Mouse (Mus musculus): ENCODE data around the gene Hspg2. TPM values are rescaled to one million over a fixed set of nuclear protein-coding genes. Genes with fewer than 3 reads are reported as not detected.
A peak's percentile ranks its signal among the peaks of the same experiment; 100 is the strongest.

The Hspg2 gene
- polyA plus RNA-seq, 1 experiment from 2014 or later = 58.1 TPM

DNA sequence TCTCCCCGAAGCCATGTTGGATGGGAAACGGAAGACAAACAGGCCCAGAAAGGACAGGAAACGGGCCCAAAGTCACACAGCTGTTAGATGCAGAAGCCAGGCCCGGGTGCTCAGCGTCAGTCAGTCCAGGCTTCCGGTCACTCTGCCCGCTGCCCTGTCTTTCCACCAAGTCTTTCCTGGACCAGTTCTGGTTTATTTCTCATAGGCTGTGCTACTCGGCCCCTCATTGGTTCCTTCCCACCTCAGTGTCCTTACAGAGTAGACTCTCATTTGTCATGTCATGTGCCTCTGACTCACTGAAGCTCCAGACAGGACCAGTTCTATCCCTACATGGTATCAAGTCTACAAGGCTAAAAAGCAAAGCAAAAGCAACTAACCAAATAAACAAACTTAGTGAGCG, 41.0 kb downstream of the Hspg2 start:
- DNase-seq (no peak), ATAC-seq (ENCODE audit: insufficient read depth) (no peak)
- Histone ChIP-seq H3K9me3 (ENCODE audit: low read depth, low read length) (no peaks in the 10 kb centered on the region), H3K4me1 (ENCODE audit: insufficient read depth) (no peaks in the 10 kb centered on the region), H3K27ac (ENCODE audit: low read depth) (0 out of 2 replicates have a peak overlapping the region, but pooled peaks have one; percentile 36), H3K4me2 (no peak overlapping the region), H3K27me3 (ENCODE audit: insufficient read depth, low read length) (no peaks in the 10 kb centered on the region), H3K4me3 (ENCODE audit: low read depth, low read length) (no peak overlapping the region), H3K36me3 (ENCODE audit: insufficient read depth) (peaks cover 70% of the 10 kb centered on the region), H3K9ac (no peak overlapping the region)
- TF ChIP-seq CTCF (IDR thresholded peaks at IDR 0.05; ENCODE audit: low read depth) = no peak
- WGBS = 74% methylated on average over 9 of the region's 9 CpGs

DNA sequence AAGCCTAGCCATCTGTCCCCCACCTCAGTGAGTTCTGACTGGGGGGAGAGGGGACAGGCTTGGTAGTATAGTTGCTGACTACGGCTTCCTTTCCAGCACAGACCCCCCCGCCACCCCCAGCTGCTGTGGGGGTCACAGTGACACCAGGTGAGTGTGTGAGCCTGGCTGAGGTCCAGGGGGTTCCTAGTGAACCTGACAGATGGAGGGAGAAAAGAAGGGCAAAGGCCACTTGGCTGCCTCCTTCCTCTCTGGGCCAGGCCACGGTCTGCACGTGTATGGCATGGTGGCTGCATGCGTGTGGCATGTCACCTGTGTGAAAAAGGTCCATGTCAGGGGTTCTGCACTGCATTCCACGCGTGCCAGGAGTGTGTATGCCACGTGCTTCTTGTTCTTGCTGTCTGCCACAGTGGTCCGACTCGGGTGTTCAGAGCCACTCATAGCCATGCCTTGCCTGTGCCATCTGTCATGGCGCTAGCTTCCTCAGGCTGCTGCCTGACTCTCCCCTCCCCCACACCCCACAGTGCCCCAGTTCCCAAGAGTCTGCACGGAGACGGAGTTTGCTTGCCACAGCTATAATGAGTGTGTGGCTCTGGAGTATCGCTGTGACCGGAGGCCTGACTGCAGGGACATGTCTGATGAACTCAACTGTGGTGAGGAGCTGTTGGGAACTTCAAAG, 41.6 kb downstream of the Hspg2 start:
- Histone ChIP-seq H3K36me3 (ENCODE audit: insufficient read depth) (peaks cover 73% of the 10 kb centered on the region), H3K9ac (no peak overlapping the region), H3K27ac (ENCODE audit: low read depth) (no peak overlapping the region), H3K4me2 (no peak overlapping the region), H3K4me3 (ENCODE audit: low read depth, low read length) (no peak overlapping the region), H3K9me3 (ENCODE audit: low read depth, low read length) (no peaks in the 10 kb centered on the region), H3K4me1 (ENCODE audit: insufficient read depth) (no peaks in the 10 kb centered on the region), H3K27me3 (ENCODE audit: insufficient read depth, low read length) (no peaks in the 10 kb centered on the region)
- WGBS = 89% methylated on average over 15 of the region's 15 CpGs
- no peak for TF ChIP-seq CTCF (IDR thresholded peaks at IDR 0.05; ENCODE audit: low read depth)
- ATAC-seq (ENCODE audit: insufficient read depth) (no peak), DNase-seq (no peak)

- ATAC-seq (ENCODE audit: insufficient read depth) = no peak
- Histone ChIP-seq H3K9ac (no peak overlapping the region), H3K4me2 (no peak overlapping the region), H3K4me3 (ENCODE audit: low read depth, low read length) (no peak overlapping the region), H3K36me3 (ENCODE audit: insufficient read depth) (peaks cover 91% of the 10 kb centered on the region), H3K27ac (ENCODE audit: low read depth) (no peak overlapping the region), H3K27me3 (ENCODE audit: insufficient read depth, low read length) (no peaks in the 10 kb centered on the region), H3K9me3 (ENCODE audit: low read depth, low read length) (no peaks in the 10 kb centered on the region), H3K4me1 (ENCODE audit: insufficient read depth) (no peaks in the 10 kb centered on the region)
- 77% methylated on average over 6 of the region's 6 CpGs for WGBS
- no peak for DNase-seq
- TF ChIP-seq CTCF (IDR thresholded peaks at IDR 0.05; ENCODE audit: low read depth) = no peak
Observed at GRCm38 (mm10) chr4:137512897-137513296, 44.3 kb downstream of the Hspg2 start.

GRCm38 (mm10) chr4:137517989-137518691, 49.6 kb downstream of the Hspg2 start:
- Histone ChIP-seq H3K27me3 (ENCODE audit: insufficient read depth, low read length) (no peaks in the 10 kb centered on the region), H3K9me3 (ENCODE audit: low read depth, low read length) (no peaks in the 10 kb centered on the region), H3K27ac (ENCODE audit: low read depth) (no peak overlapping the region), H3K4me3 (ENCODE audit: low read depth, low read length) (no peak overlapping the region), H3K4me1 (ENCODE audit: insufficient read depth) (no peaks in the 10 kb centered on the region), H3K9ac (no peak overlapping the region), H3K4me2 (no peak overlapping the region), H3K36me3 (ENCODE audit: insufficient read depth) (peaks cover 92% of the 10 kb centered on the region)
- peak; percentile 64 for TF ChIP-seq CTCF (IDR thresholded peaks at IDR 0.05; ENCODE audit: low read depth)
- 78% methylated on average over 36 of the region's 36 CpGs for WGBS
- no peak for ATAC-seq (ENCODE audit: insufficient read depth)
- peak; percentile 69 for DNase-seq

GRCm38 (mm10) chr4:137518746-137519145, 50.2 kb downstream of the Hspg2 start:
- WGBS = 92% methylated on average over 14 of the region's 14 CpGs
- Histone ChIP-seq H3K27me3 (ENCODE audit: insufficient read depth, low read length) (no peaks in the 10 kb centered on the region), H3K4me1 (ENCODE audit: insufficient read depth) (no peaks in the 10 kb centered on the region), H3K9ac (no peak overlapping the region), H3K36me3 (ENCODE audit: insufficient read depth) (peaks cover 92% of the 10 kb centered on the region), H3K4me3 (ENCODE audit: low read depth, low read length) (no peak overlapping the region), H3K9me3 (ENCODE audit: low read depth, low read length) (no peaks in the 10 kb centered on the region), H3K4me2 (no peak overlapping the region), H3K27ac (ENCODE audit: low read depth) (no peak overlapping the region)
- ATAC-seq (ENCODE audit: insufficient read depth) = no peak
- no peak for DNase-seq
- TF ChIP-seq CTCF (IDR thresholded peaks at IDR 0.05; ENCODE audit: low read depth) = peak; percentile 34

DNA sequence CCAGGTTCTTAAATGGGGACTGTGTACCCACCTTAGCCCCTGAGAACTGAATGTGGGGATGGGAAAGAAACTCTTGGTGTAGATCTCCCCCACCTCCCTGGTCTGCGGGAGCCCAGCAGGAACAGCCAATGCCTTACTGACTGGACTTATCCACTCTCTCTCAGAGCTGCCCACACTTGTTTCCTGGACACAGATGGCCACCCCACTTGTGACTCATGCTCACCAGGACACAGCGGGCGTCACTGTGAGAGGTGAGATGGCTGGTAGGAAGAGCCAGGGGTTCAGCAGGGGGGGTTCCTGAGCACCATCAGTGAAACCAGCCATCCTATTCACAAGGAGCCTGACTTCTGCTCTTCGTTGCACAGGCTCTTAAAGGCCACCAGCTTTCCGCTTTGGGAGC, 51.8 kb downstream of the Hspg2 start:
- DNase-seq (no peak), ATAC-seq (ENCODE audit: insufficient read depth) (no peak)
- WGBS = 86% methylated on average over 5 of the region's 5 CpGs
- Histone ChIP-seq H3K9ac (no peak overlapping the region), H3K4me1 (ENCODE audit: insufficient read depth) (no peaks in the 10 kb centered on the region), H3K9me3 (ENCODE audit: low read depth, low read length) (no peaks in the 10 kb centered on the region), H3K4me3 (ENCODE audit: low read depth, low read length) (no peak overlapping the region), H3K27ac (ENCODE audit: low read depth) (no peak overlapping the region), H3K36me3 (ENCODE audit: insufficient read depth) (peaks cover 92% of the 10 kb centered on the region), H3K4me2 (no peak overlapping the region), H3K27me3 (ENCODE audit: insufficient read depth, low read length) (no peaks in the 10 kb centered on the region)
- no peak for TF ChIP-seq CTCF (IDR thresholded peaks at IDR 0.05; ENCODE audit: low read depth)

GRCm38 (mm10) chr4:137521966-137522365, 53.4 kb downstream of the Hspg2 start:
- WGBS = 89% methylated on average over 11 of the region's 11 CpGs
- H3K27ac ChIP-seq (ENCODE audit: low read depth) = no peak overlapping the region
- ATAC-seq (ENCODE audit: insufficient read depth) (no peak), DNase-seq (no peak)
- TF ChIP-seq CTCF (IDR thresholded peaks at IDR 0.05; ENCODE audit: low read depth) = no peak
- H3K36me3 ChIP-seq (ENCODE audit: insufficient read depth) = peaks cover 82% of the 10 kb centered on the region
- no peak overlapping the region for H3K9ac ChIP-seq
- no peaks in the 10 kb centered on the region for H3K9me3 ChIP-seq (ENCODE audit: low read depth, low read length)
- no peaks in the 10 kb centered on the region for H3K27me3 ChIP-seq (ENCODE audit: insufficient read depth, low read length)
- H3K4me2 ChIP-seq = no peak overlapping the region
- no peaks in the 10 kb centered on the region for H3K4me1 ChIP-seq (ENCODE audit: insufficient read depth)
- no peak overlapping the region for H3K4me3 ChIP-seq (ENCODE audit: low read depth, low read length)
